Mouse (Mus musculus) C2C12 (cell line): ENCODE measurements around the gene Wwtr1. TPM values are rescaled to one million over a fixed set of nuclear protein-coding genes. Genes with fewer than 3 reads are reported as not detected.

Experiments
- H3K27me3 ChIP-seq: one replicate; pipeline ENCODE4 v1.6.1; 2011; ENCODE audit not compliant: control insufficient read depth, insufficient read depth, insufficient read length
- H3K36me3 ChIP-seq: one replicate; pipeline ENCODE4 v1.6.1; 2011; ENCODE audit not compliant: control insufficient read depth, insufficient read depth
- H3K4me3 ChIP-seq: one replicate; pipeline ENCODE4 v1.5.1; 2011; ENCODE audit warnings: mild to moderate bottlenecking, control low read depth; ENCODE audit not compliant: poor library complexity, insufficient read depth, severe bottlenecking
- H3K79me2 ChIP-seq: one replicate; pipeline ENCODE4 v1.6.1; 2011; ENCODE audit not compliant: control insufficient read depth, insufficient read depth
- H3K79me3 ChIP-seq: one replicate; pipeline ENCODE4 v1.6.1; 2011; ENCODE audit warnings: low read depth, control low read depth
- H3ac ChIP-seq: one replicate; pipeline ENCODE3; 2011; ENCODE audit warnings: low read depth; ENCODE audit not compliant: control insufficient read depth, insufficient read length
- CEBPB ChIP-seq: IDR thresholded peaks from one replicate; pipeline ENCODE4 v1.6.1; 2011; ENCODE audit warnings: low read depth, mild to moderate bottlenecking, control low read depth, moderate library complexity
- CTCF ChIP-seq: IDR thresholded peaks from one replicate; pipeline ENCODE4 v1.5.1; 2011; ENCODE audit not compliant: control insufficient read depth, insufficient read depth, insufficient read length
- FOSL1 ChIP-seq: IDR thresholded peaks from one replicate; pipeline ENCODE4 v1.8.0; 2011; ENCODE audit warnings: mild to moderate bottlenecking, low read length; ENCODE audit not compliant: poor library complexity, insufficient read depth, severe bottlenecking
- MAX ChIP-seq: IDR thresholded peaks from one replicate; pipeline ENCODE4 v1.6.1; 2011; ENCODE audit warnings: mild to moderate bottlenecking, control low read depth
- MYOD1 ChIP-seq: IDR thresholded peaks from one replicate; pipeline ENCODE4 v1.6.1; 2011; ENCODE audit warnings: low read depth; ENCODE audit not compliant: control insufficient read depth, insufficient read length
- MYOG ChIP-seq: IDR thresholded peaks from one replicate; pipeline ENCODE4 v1.6.1; 2011; ENCODE audit not compliant: control insufficient read depth, insufficient read length; ENCODE audit errors: extremely low read depth
- USF1 ChIP-seq: IDR thresholded peaks from one replicate; pipeline ENCODE4 v1.6.1; 2011; ENCODE audit warnings: low read depth, mild to moderate bottlenecking, control low read depth, moderate library complexity
- long read RNA-seq, 2 experiments: library from polyadenylated mRNA; unstranded; transcript quantifications; one replicate each; pipeline ENCODE4 v2.0.0; 2019 to 2020
- polyA plus RNA-seq: library from polyadenylated mRNA; unstranded; fragments of >200 nt; fragmentation: generic; extraction: Trizol; gene quantifications from one replicate; pipeline ENCODE4 v1.2.1, GENCODE M21; 2012; ENCODE audit warnings: missing spikeins

The Wwtr1 gene
- 26.7 TPM for polyA plus RNA-seq
- long read RNA-seq, experiment 1, full-length matches to known transcripts: 20 of 31 reads
- long read RNA-seq, experiment 1, partial matches to known transcripts: 3 of 31 reads
- long read RNA-seq, experiment 1, other reads (novel, unspliced or antisense): 8 of 31 reads
- long read RNA-seq, experiment 2, full-length matches to known transcripts: 146 of 151 reads
- long read RNA-seq, experiment 2, partial matches to known transcripts: 1 of 151 reads
- long read RNA-seq, experiment 2, other reads (novel, unspliced or antisense): 4 of 151 reads

- Histone ChIP-seq H3K4me3 (peak within 1 kb of the TSS; percentile 76), H3K79me3 (peaks cover 44% of the 10 kb centered on the region), H3K36me3 (peaks cover 30% of the 10 kb centered on the region), H3K27me3 (no peaks in the 10 kb centered on the region), H3K79me2 (peaks cover 47% of the 10 kb centered on the region), H3ac (peak within 1 kb of the TSS; percentile 83)
- TF ChIP-seq MYOD1 (no peak), MAX (peak; percentile 17)
These were observed at the start of gene Wwtr1 for GRCm38 (mm10) chr3:57575660-57576055. TSS of gene Wwtr1 (minus strand) at chr3:57575910.

- Histone ChIP-seq H3K4me3 (no peak overlapping the region), H3ac (no peak overlapping the region), H3K79me2 (no peaks in the 10 kb centered on the region), H3K36me3 (no peaks in the 10 kb centered on the region), H3K27me3 (no peaks in the 10 kb centered on the region), H3K79me3 (no peaks in the 10 kb centered on the region)
- no peak for TF ChIP-seq MAX
- no peak for TF ChIP-seq CTCF
- no peak for TF ChIP-seq FOSL1
- TF ChIP-seq MYOG: no peak
- TF ChIP-seq MYOD1: no peak
- no peak for TF ChIP-seq CEBPB
- no peak for TF ChIP-seq USF1
These were observed 44.0 kb upstream of the Wwtr1 start for GRCm38 (mm10) chr3:57619718-57620117.

- Histone ChIP-seq H3K4me3 (no peak overlapping the region), H3K79me2 (no peaks in the 10 kb centered on the region), H3K79me3 (no peaks in the 10 kb centered on the region), H3ac (no peak overlapping the region), H3K36me3 (no peaks in the 10 kb centered on the region), H3K27me3 (no peaks in the 10 kb centered on the region)
- TF ChIP-seq MYOG (no peak), MAX (no peak), USF1 (no peak), CEBPB (no peak), MYOD1 (no peak), CTCF (no peak), FOSL1 (no peak)
These were observed 39.9 kb upstream of the Wwtr1 start for GRCm38 (mm10) chr3:57615652-57616051.

GRCm38 (mm10) chr3:57612430-57612997 is 36.8 kb upstream of the Wwtr1 start:
- Histone ChIP-seq H3K27me3 (no peaks in the 10 kb centered on the region), H3K79me2 (no peaks in the 10 kb centered on the region), H3K79me3 (no peaks in the 10 kb centered on the region), H3ac (no peak overlapping the region), H3K36me3 (no peaks in the 10 kb centered on the region), H3K4me3 (no peak overlapping the region)
- TF ChIP-seq MAX (no peak), MYOG (no peak), CEBPB (no peak), USF1 (no peak), FOSL1 (no peak), CTCF (no peak), MYOD1 (no peak)

GRCm38 (mm10) chr3:57611776-57612175 is 36.1 kb upstream of the Wwtr1 start:
- no peaks in the 10 kb centered on the region for H3K79me2 ChIP-seq
- TF ChIP-seq MAX (no peak), FOSL1 (no peak), USF1 (no peak)
- no peaks in the 10 kb centered on the region for H3K36me3 ChIP-seq
- H3K27me3 ChIP-seq: no peaks in the 10 kb centered on the region
- H3ac ChIP-seq: no peak overlapping the region
- no peak overlapping the region for H3K4me3 ChIP-seq
- no peaks in the 10 kb centered on the region for H3K79me3 ChIP-seq

GRCm38 (mm10) chr3:57604618-57605015 is 28.9 kb upstream of the Wwtr1 start:
- Histone ChIP-seq H3K79me2 (no peaks in the 10 kb centered on the region), H3K79me3 (no peaks in the 10 kb centered on the region), H3K4me3 (no peak overlapping the region), H3ac (no peak overlapping the region), H3K36me3 (no peaks in the 10 kb centered on the region), H3K27me3 (no peaks in the 10 kb centered on the region)
- TF ChIP-seq MYOG: no peak
- TF ChIP-seq FOSL1: no peak
- no peak for TF ChIP-seq CTCF
- TF ChIP-seq USF1: no peak
- no peak for TF ChIP-seq CEBPB
- no peak for TF ChIP-seq MYOD1
- no peak for TF ChIP-seq MAX
